In the genomic region with DNA sequence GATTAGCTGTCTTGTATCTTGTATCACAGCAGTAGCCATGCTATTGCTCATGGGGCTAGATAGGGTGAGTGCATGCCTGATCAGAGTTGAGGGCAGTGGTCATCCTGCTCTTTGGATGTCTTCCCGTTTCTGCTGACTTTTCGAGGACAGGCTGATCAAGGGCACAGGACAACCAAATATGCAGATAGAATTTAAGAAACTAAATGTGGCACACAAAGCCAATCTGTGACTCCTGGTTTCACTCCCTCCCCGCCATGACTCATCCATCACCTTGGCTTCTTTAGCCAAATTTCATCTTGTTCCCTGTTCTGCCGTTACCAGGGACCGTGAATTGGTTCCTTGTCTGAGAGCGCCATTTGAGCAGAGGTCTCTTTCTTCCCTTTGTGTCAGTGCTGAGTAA, we compare ENCODE assay signal across 13 mouse cellular contexts.
A peak's percentile ranks its signal among the peaks of the same experiment; 100 is the strongest.
DNase-seq lines count a peak whose midpoint lies in the region.
"Had no signal": no experiment of that assay in that cellular context is flagged by ENCODE, and none has a peak within 500 bp of the region (broad histone marks: within the 10 kb centered on the region; RNA-seq: fewer than 3 reads in every experiment).

No protein-coding gene starts in this region.

- peak; percentile 75 for DNase-seq in adrenal gland, adult 2 months
- DNase-seq in adrenal gland, postnatal 25 days = no peak
- peak; percentile 53 for DNase-seq in adrenal gland, adult 8-10 months
- peak; percentile 18 for DNase-seq in adrenal gland, postnatal 10 days
- peak; percentile 40 to 66 for DNase-seq in adrenal gland, postnatal 36 days
- DNase-seq in cerebellum, adult 11-12 months = no peak
- no peak for DNase-seq in left cerebral cortex, adult 11 months (ENCODE audit: low spot score)
- DNase-seq: cerebellum, adult 18-20 months; cerebellum, adult 8-10 months; cerebellum, adult 9-11 months; cerebellum, postnatal 14 days; cerebellum, postnatal 36 days; embryo, embryonic 11 days had no signal

Comparison
In these comparisons a context has a peak if more than half of its experiments do, and no peak if none do; other contexts are left out.
1. DNase-seq: peak in adrenal gland, adult 2 months (single experiment), adrenal gland, adult 8-10 months (single experiment), adrenal gland, postnatal 10 days (single experiment) and adrenal gland, postnatal 36 days (2 of 2); none in adrenal gland, postnatal 25 days (single experiment), cerebellum, adult 11-12 months (single experiment) and left cerebral cortex, adult 11 months (single experiment).